ENCODE assay signal across 20 mouse cellular contexts in genomic region chr12:107547194-107547885, GRCm38 (mm10). TPM values are rescaled to one million over a fixed set of nuclear protein-coding genes. Genes with fewer than 3 reads are reported as not detected.
DNase-seq lines count a peak whose midpoint lies in the region; ATAC-seq lines count a peak whose summit lies in the region.
"Had no signal": no experiment of that assay in that cellular context is flagged by ENCODE, and none has a peak within 500 bp of the region (broad histone marks: within the 10 kb centered on the region; RNA-seq: fewer than 3 reads in every experiment).

No protein-coding gene starts in this region.

- no peak overlapping the region for H3K9ac ChIP-seq in hindbrain, embryonic 14.5 days
- H3K9ac ChIP-seq in hindbrain, embryonic 11.5 days (ENCODE audit: low read depth, low read length), result no peak overlapping the region
- no peak overlapping the region for H3K9ac ChIP-seq in midbrain, embryonic 16.5 days (ENCODE audit: low read depth, low read length)
- H3K9ac ChIP-seq: heart, embryonic 13.5 days; hindbrain, embryonic 15.5 days; midbrain, embryonic 12.5 days had no signal

- H3K27me3 ChIP-seq in hindbrain, embryonic 14.5 days (ENCODE audit: control insufficient read depth, insufficient read depth, low read length), result no peaks in the 10 kb centered on the region
- no peaks in the 10 kb centered on the region for H3K27me3 ChIP-seq in hindbrain, embryonic 11.5 days (ENCODE audit: control insufficient read depth, insufficient read depth, low read length)
- H3K27me3 ChIP-seq in midbrain, embryonic 10.5 days (ENCODE audit: low read depth, poor library complexity, severe bottlenecking), result no peaks in the 10 kb centered on the region
- H3K27me3 ChIP-seq in midbrain, embryonic 16.5 days (ENCODE audit: control insufficient read depth, insufficient read depth, low read depth, low read length), result no peaks in the 10 kb centered on the region
- H3K27me3 ChIP-seq: hindbrain, embryonic 15.5 days; midbrain, embryonic 12.5 days had no signal

- no peak overlapping the region for H3K27ac ChIP-seq in hindbrain, embryonic 14.5 days
- no peak overlapping the region for H3K27ac ChIP-seq in hindbrain, embryonic 11.5 days (ENCODE audit: low read depth, low read length)
- no peak overlapping the region; the same call in 1 of the 2 replicates for H3K27ac ChIP-seq in midbrain, embryonic 10.5 days (replicated peaks)
- no peak overlapping the region for H3K27ac ChIP-seq in midbrain, embryonic 16.5 days (ENCODE audit: low read length)
- H3K27ac ChIP-seq: heart, embryonic 13.5 days; hindbrain, embryonic 15.5 days; layer of hippocampus, adult 2 months; left cerebral cortex, adult 2 months; midbrain, embryonic 12.5 days had no signal

- H3K4me2 ChIP-seq in hindbrain, embryonic 14.5 days (replicated peaks), result no peak overlapping the region
- no peak overlapping the region for H3K4me2 ChIP-seq in hindbrain, embryonic 11.5 days (replicated peaks; ENCODE audit: low read depth, low read length)
- no peak overlapping the region for H3K4me2 ChIP-seq in midbrain, embryonic 16.5 days (ENCODE audit: low read length)
- H3K4me2 ChIP-seq: heart, embryonic 13.5 days; hindbrain, embryonic 15.5 days; midbrain, embryonic 12.5 days had no signal

- peak; percentile 25 to 41 for DNase-seq in cerebellum, postnatal 25 days
- DNase-seq in cerebellum, adult 9-10 months, result no peak
- DNase-seq in hindbrain, embryonic 14.5 days (ENCODE audit: low spot score), result peak; percentile 24
- no peak for DNase-seq in hindbrain, embryonic 11.5 days (ENCODE audit: low spot score)
- DNase-seq in midbrain, embryonic 10.5 days (ENCODE audit: low spot score), result peak; percentile 15
- peak; percentile 29 to 66 for DNase-seq in lung, postnatal 4 days
- DNase-seq in spleen, postnatal 14 days (ENCODE audit: low spot score in 2 of 2), result no peak
- DNase-seq: adrenal gland, postnatal 25 days had no signal

- H3K9me3 ChIP-seq in hindbrain, embryonic 14.5 days (ENCODE audit: control insufficient read depth, low read length), result no peaks in the 10 kb centered on the region
- H3K9me3 ChIP-seq in hindbrain, embryonic 11.5 days (ENCODE audit: control insufficient read depth, low read length), result no peaks in the 10 kb centered on the region
- H3K9me3 ChIP-seq in midbrain, embryonic 10.5 days (replicated peaks), result no peaks in the 10 kb centered on the region
- no peaks in the 10 kb centered on the region for H3K9me3 ChIP-seq in midbrain, embryonic 16.5 days (replicated peaks; ENCODE audit: control insufficient read depth, low read length, poor library complexity, severe bottlenecking)
- H3K9me3 ChIP-seq: heart, embryonic 13.5 days; hindbrain, embryonic 15.5 days; midbrain, embryonic 12.5 days had no signal

- H3K4me3 ChIP-seq in hindbrain, embryonic 14.5 days (replicated peaks; ENCODE audit: low read length), result no peak overlapping the region
- no peak overlapping the region for H3K4me3 ChIP-seq in hindbrain, embryonic 11.5 days (ENCODE audit: low read depth, low read length)
- no peak overlapping the region for H3K4me3 ChIP-seq in midbrain, embryonic 10.5 days
- H3K4me3 ChIP-seq in midbrain, embryonic 16.5 days (ENCODE audit: low read depth, low read length), result no peak overlapping the region
- H3K4me3 ChIP-seq: heart, embryonic 13.5 days; hindbrain, embryonic 15.5 days; layer of hippocampus, adult 2 months; left cerebral cortex, adult 2 months; midbrain, embryonic 12.5 days had no signal

- WGBS in hindbrain, embryonic 14.5 days, result 49% methylated on average over 5 of the region's 5 CpGs
- 59% methylated on average over 5 of the region's 5 CpGs for WGBS in hindbrain, embryonic 11.5 days
- WGBS in midbrain, embryonic 10.5 days, result 57% methylated on average over 5 of the region's 5 CpGs
- WGBS in midbrain, embryonic 16.5 days, result 45% methylated on average over 5 of the region's 5 CpGs

- no peak for ATAC-seq in hindbrain, embryonic 14.5 days (ENCODE audit: low FRiP score)
- ATAC-seq in hindbrain, embryonic 11.5 days (ENCODE audit: low FRiP score), result no peak
- no peak for ATAC-seq in midbrain, embryonic 16.5 days

- H3K4me1 ChIP-seq in hindbrain, embryonic 14.5 days (replicated peaks; ENCODE audit: control insufficient read depth, insufficient read depth, low read length), result peaks cover 12% of the 10 kb centered on the region; the same call in 1 of the 2 replicates
- H3K4me1 ChIP-seq in hindbrain, embryonic 11.5 days (replicated peaks; ENCODE audit: control insufficient read depth, insufficient read depth, low read length), result no peaks in the 10 kb centered on the region
- peaks cover 22% of the 10 kb centered on the region for H3K4me1 ChIP-seq in midbrain, embryonic 10.5 days
- no peaks in the 10 kb centered on the region for H3K4me1 ChIP-seq in midbrain, embryonic 16.5 days (ENCODE audit: control insufficient read depth, insufficient read depth, low read length)
- H3K4me1 ChIP-seq: heart, embryonic 13.5 days; midbrain, embryonic 12.5 days had no signal

- H3K36me3 ChIP-seq in hindbrain, embryonic 14.5 days (replicated peaks; ENCODE audit: control insufficient read depth, insufficient read depth), result no peaks in the 10 kb centered on the region
- H3K36me3 ChIP-seq in hindbrain, embryonic 11.5 days (ENCODE audit: control insufficient read depth, insufficient read depth, low read length), result no peaks in the 10 kb centered on the region
- no peaks in the 10 kb centered on the region for H3K36me3 ChIP-seq in midbrain, embryonic 10.5 days
- H3K36me3 ChIP-seq in midbrain, embryonic 16.5 days (ENCODE audit: control insufficient read depth, insufficient read depth, low read length), result no peaks in the 10 kb centered on the region
- H3K36me3 ChIP-seq: heart, embryonic 13.5 days; hindbrain, embryonic 15.5 days; midbrain, embryonic 12.5 days had no signal

RNA-seq across cellular contexts. Expression of gene 3110018I06Rik, which starts 58.9 kb away (rescaled TPM):
- polyA plus RNA-seq in hindbrain, embryonic 14.5 days (2014; fragmentation: Nextera tagmentation; extraction: Ambion mirVana), result not detected in 2 replicates
- not detected in 2 replicates for polyA plus RNA-seq in hindbrain, embryonic 11.5 days (2014; fragmentation: Nextera tagmentation; extraction: Ambion mirVana)
- not detected in 2 replicates for polyA plus RNA-seq in midbrain, embryonic 10.5 days (2016; fragmentation: Nextera tagmentation; extraction: Ambion mirVana)
- not detected in 2 replicates for polyA plus RNA-seq in midbrain, embryonic 16.5 days (2015; fragmentation: Nextera tagmentation; extraction: Ambion mirVana)
- polyA plus RNA-seq: cortical plate, adult 2 months; heart, embryonic 13.5 days; hindbrain, embryonic 15.5 days; kidney, embryonic 16.5 days; limb, embryonic 14.5 days; liver, embryonic 16.5 days; midbrain, embryonic 12.5 days; neural tube, embryonic 11.5 days; urinary bladder, adult 2 months had no signal

Comparison
In these comparisons a context has a peak if more than half of its experiments do, and no peak if none do; other contexts are left out.
1. DNase-seq: peak in cerebellum, postnatal 25 days (2 of 2), hindbrain, embryonic 14.5 days (single experiment), midbrain, embryonic 10.5 days (single experiment) and lung, postnatal 4 days (2 of 2); none in cerebellum, adult 9-10 months (single experiment), hindbrain, embryonic 11.5 days (single experiment) and spleen, postnatal 14 days (0 of 2).